Mouse (Mus musculus): ENCODE results near the gene Gba. TPM values are rescaled to one million over a fixed set of nuclear protein-coding genes. Genes with fewer than 3 reads are reported as not detected.
"Not testable (repeated sequence)": the region's sequence is repeated elsewhere in the genome, so short reads cannot be mapped to it uniquely, and the experiment has no call there.

Gene Gba
- polyA plus RNA-seq (2015; fragmentation: Nextera tagmentation; extraction: Ambion mirVana): 50.3 and 51.0 TPM in 2 replicates

- no peaks in the 10 kb centered on the region for H3K9me3 ChIP-seq
- 25% methylated on average over 13 of the region's 13 CpGs for WGBS
- peak within 1 kb of the TSS; percentile 65 for H3K27ac ChIP-seq
- H3K36me3 ChIP-seq (replicated peaks): peaks cover 22% of the 10 kb centered on the region
- H3K4me1 ChIP-seq: peaks cover 5% of the 10 kb centered on the region
- peak; percentile 89 for ATAC-seq (replicated peaks)
- no peaks in the 10 kb centered on the region for H3K27me3 ChIP-seq (replicated peaks)
- peak within 1 kb of the TSS; percentile 73 for H3K4me2 ChIP-seq
- peak within 1 kb of the TSS; percentile 50 for H3K4me3 ChIP-seq
- H3K9ac ChIP-seq: peak within 1 kb of the TSS; percentile 43
Measured at GRCm38 (mm10) chr3:89202253-89203141, at the start of gene Gba. Gene Gba (plus strand): TSS chr3:89202928.

DNA sequence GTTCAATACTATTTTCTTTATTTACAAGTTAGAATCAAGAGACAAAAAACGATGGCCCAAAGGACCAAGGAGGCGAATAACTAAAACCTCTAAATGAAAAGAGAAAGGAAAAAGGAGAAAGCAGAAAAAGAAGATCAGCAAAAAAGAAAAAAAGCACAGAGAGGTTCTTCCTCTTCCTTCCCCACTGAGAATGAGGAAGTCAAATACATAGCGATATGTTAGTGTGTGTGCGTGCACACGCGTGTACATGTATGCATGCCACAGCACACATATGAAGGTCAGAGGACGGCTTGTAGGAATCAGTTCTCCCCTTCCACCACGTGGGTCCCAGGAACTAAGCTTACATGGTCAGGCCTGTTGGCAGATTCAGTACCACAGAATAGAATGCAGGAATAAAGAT is 45.8 kb upstream of the Gba start:
- no peaks in the 10 kb centered on the region for H3K36me3 ChIP-seq (replicated peaks)
- ATAC-seq (replicated peaks): no peak
- H3K4me3 ChIP-seq: no peak overlapping the region
- H3K4me2 ChIP-seq: no peak overlapping the region
- H3K27ac ChIP-seq: no peak overlapping the region
- no peaks in the 10 kb centered on the region for H3K9me3 ChIP-seq
- H3K9ac ChIP-seq: no peak overlapping the region
- peaks cover 28% of the 10 kb centered on the region for H3K4me1 ChIP-seq
- WGBS: 90% methylated on average over 8 of the region's 8 CpGs
- no peaks in the 10 kb centered on the region for H3K27me3 ChIP-seq (replicated peaks)

DNA sequence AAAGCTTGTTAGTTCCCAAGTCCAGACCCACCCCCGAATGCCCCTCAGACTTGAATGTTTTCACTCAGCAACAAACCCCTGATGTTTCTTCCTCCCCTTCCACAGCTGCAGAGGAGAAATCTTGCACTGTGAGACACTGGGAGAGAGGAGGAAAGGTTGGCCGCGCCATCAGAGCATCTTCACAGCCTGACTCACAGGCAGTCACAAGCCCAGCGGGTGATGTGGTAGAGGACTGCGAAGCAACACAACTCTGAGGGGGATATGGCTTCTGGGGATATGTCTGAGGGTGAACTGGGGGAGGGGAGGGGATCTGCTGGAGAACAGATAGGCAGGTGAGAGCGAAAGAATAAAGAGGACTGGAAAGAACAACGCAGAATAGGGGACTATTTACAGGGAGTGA is 44.1 kb upstream of the Gba start:
- Histone ChIP-seq H3K4me2 (peak overlapping the region; percentile 89), H3K4me1 (peaks cover 28% of the 10 kb centered on the region), H3K27ac (peak overlapping the region; percentile 75; the same call in 1 of the 2 replicates), H3K9ac (peak overlapping the region; percentile 76), H3K36me3 (replicated peaks) (no peaks in the 10 kb centered on the region), H3K4me3 (peak overlapping the region; percentile 88), H3K9me3 (no peaks in the 10 kb centered on the region), H3K27me3 (replicated peaks) (no peaks in the 10 kb centered on the region)
- 17% methylated on average over 7 of the region's 7 CpGs for WGBS
- ATAC-seq (replicated peaks): no peak

DNA sequence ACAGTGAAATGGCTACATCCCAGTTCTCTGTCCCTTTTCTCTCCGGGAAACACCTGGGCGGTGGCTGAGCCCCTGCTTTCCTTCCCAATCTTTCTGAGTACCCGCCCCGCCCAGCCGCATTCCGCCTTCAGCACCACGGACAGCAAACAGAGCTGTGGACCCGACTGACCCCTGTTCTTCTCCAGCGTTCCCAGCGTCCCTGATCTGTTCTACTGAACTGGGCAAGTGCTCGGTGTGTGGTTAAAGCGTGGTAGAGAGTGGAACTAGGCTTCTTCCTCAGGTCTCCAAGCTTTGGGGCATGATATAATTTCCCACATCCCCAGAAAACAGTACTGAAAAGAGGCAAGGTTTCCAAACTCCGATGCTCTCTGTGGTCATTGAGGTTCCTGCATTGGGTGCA is 43.5 kb upstream of the Gba start:
- Histone ChIP-seq H3K4me1 (peaks cover 34% of the 10 kb centered on the region), H3K36me3 (replicated peaks) (no peaks in the 10 kb centered on the region), H3K9me3 (no peaks in the 10 kb centered on the region), H3K4me2 (peak overlapping the region; percentile 89), H3K9ac (peak overlapping the region; percentile 76), H3K4me3 (peak overlapping the region; percentile 88), H3K27me3 (replicated peaks) (no peaks in the 10 kb centered on the region), H3K27ac (peak overlapping the region; percentile 75)
- ATAC-seq (replicated peaks): peak; percentile 41; the same call in 1 of the 2 replicates
- WGBS: under 1% methylated on average over 13 of the region's 13 CpGs

GRCm38 (mm10) chr3:89159616-89160344 is 42.9 kb upstream of the Gba start, which contains the start of gene Hcn3:
Gene Hcn3 (minus strand): TSS chr3:89160196.
- no peaks in the 10 kb centered on the region for H3K36me3 ChIP-seq (replicated peaks)
- H3K27me3 ChIP-seq (replicated peaks): no peaks in the 10 kb centered on the region
- no peaks in the 10 kb centered on the region for H3K9me3 ChIP-seq
- peak; percentile 81 for ATAC-seq (replicated peaks)
- H3K9ac ChIP-seq: peak within 1 kb of the TSS; percentile 76
- H3K4me2 ChIP-seq: peak within 1 kb of the TSS; percentile 89
- peak within 1 kb of the TSS; percentile 88 for H3K4me3 ChIP-seq
- H3K4me1 ChIP-seq: peaks cover 34% of the 10 kb centered on the region
- WGBS: 0% methylated on average over 55 of the region's 66 CpGs
- H3K27ac ChIP-seq: peak within 1 kb of the TSS; percentile 75

DNA sequence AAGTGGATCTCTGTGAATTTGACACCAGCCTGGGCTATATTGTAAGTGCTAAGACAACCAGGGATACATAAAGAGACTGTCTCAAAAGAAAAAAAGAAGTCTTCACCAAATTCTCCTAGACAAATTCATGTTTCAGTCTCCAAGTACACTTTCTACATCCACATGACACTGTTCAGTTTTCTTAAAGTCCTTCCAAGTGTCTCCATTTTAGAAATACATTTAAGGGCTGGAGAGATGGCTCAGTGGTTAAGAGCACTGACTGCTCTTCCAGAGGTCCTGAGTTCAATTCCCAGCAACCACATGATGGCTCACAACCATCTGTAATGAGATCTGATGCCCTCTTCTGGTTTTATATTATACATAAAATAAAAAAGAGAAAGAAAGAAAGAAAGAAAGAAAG is 41.5 kb upstream of the Gba start:
- not testable (repeated sequence) for H3K4me2 ChIP-seq; H3K36me3 ChIP-seq (replicated peaks); H3K4me3 ChIP-seq; H3K9me3 ChIP-seq; H3K27me3 ChIP-seq (replicated peaks); H3K27ac ChIP-seq; H3K9ac ChIP-seq; ATAC-seq (replicated peaks)
- peaks cover 45% of the 10 kb centered on the region for H3K4me1 ChIP-seq

GRCm38 (mm10) chr3:89161786-89162185 is 40.9 kb upstream of the Gba start:
- H3K9ac ChIP-seq: no peak overlapping the region
- H3K27me3 ChIP-seq (replicated peaks): no peaks in the 10 kb centered on the region
- H3K27ac ChIP-seq: no peak overlapping the region
- H3K4me3 ChIP-seq: no peak overlapping the region
- no peaks in the 10 kb centered on the region for H3K9me3 ChIP-seq
- no peak for ATAC-seq (replicated peaks)
- H3K4me2 ChIP-seq: no peak overlapping the region
- peaks cover 48% of the 10 kb centered on the region for H3K4me1 ChIP-seq
- 82% methylated on average over 4 of the region's 4 CpGs for WGBS
- H3K36me3 ChIP-seq (replicated peaks): no peaks in the 10 kb centered on the region

DNA sequence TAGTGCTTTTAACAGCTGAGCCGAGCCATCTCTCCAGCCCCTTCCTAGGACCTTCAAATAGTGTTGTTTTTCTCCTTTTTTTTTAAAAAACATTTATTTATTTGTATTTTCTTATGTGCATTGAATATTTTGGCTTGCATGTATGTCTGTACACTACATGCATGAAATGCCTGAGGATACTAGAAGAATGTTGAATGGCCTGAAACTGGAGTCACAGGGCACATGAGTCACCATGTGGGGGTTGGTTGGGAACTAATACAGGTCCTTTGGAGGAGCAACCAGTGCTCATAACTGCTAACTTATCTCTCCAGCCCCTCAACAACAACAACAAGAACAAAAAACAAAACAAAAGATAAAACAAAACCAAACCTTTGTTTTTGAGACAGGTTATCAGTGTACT is 39.6 kb upstream of the Gba start:
- 83% methylated on average over 1 of the region's 1 CpGs for WGBS
- Histone ChIP-seq H3K9me3 (no peaks in the 10 kb centered on the region), H3K36me3 (replicated peaks) (no peaks in the 10 kb centered on the region), H3K4me1 (peaks cover 37% of the 10 kb centered on the region), H3K27ac (no peak overlapping the region), H3K9ac (no peak overlapping the region), H3K4me2 (no peak overlapping the region), H3K4me3 (no peak overlapping the region), H3K27me3 (replicated peaks) (no peaks in the 10 kb centered on the region)
- ATAC-seq (replicated peaks): no peak

GRCm38 (mm10) chr3:89163643-89164245 is 39.0 kb upstream of the Gba start:
- peak overlapping the region; percentile 59 for H3K4me3 ChIP-seq
- peak overlapping the region; percentile 59 for H3K9ac ChIP-seq
- 71% methylated on average over 5 of the region's 5 CpGs for WGBS

DNA sequence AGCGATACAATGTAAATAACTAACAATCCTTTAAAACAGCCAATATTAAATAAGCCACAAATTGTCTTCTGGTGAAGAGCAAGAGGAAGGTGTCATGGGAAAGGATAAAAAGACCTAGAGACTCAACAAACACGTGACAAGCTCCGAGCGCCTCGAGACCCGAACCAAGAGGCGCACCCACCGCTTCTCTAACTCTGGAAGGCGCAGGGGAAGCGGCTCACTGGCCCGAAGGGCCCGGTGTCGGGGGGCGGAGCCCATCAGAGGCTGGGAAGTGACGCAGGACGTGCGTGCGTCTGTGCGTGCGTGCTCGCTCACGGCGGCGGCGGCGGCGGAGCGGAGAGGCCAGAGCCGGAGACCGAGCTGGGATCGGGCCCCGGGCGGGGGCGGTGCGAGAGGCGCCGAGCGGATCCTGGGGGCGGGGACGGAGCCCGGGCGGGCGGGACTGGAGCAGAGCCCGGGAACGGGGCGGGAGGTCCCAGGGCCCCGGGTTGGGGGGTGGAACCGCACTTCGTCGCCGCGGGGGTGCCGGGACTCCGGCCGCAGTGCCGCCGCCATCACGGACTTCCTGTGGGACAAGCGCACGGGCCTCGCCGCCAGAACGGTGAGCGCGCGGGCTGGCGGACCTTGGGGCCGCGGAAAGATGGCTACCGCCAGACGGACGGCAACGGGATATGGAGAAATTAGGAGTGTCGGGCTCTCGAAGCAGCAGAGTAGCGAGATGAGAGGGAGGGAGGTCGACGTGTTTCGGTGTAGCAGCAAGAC is 38.0 kb upstream of the Gba start, which contains the start of gene Clk2:
Gene Clk2 (plus strand): TSS at position 290 of the 762 bp plus-strand sequence.
- ATAC-seq (replicated peaks): peak; percentile 96

More at GRCm38 (mm10) chr3:89163643-89164245, 39.0 kb upstream of the Gba start:
- Histone ChIP-seq H3K36me3 (replicated peaks) (peaks cover 3% of the 10 kb centered on the region; the same call in 1 of the 2 replicates), H3K9me3 (no peaks in the 10 kb centered on the region), H3K4me2 (peak overlapping the region; percentile 61), H3K27me3 (replicated peaks) (no peaks in the 10 kb centered on the region), H3K4me1 (peaks cover 31% of the 10 kb centered on the region), H3K27ac (peak overlapping the region; percentile 85)
- no peak for ATAC-seq (replicated peaks)

DNA sequence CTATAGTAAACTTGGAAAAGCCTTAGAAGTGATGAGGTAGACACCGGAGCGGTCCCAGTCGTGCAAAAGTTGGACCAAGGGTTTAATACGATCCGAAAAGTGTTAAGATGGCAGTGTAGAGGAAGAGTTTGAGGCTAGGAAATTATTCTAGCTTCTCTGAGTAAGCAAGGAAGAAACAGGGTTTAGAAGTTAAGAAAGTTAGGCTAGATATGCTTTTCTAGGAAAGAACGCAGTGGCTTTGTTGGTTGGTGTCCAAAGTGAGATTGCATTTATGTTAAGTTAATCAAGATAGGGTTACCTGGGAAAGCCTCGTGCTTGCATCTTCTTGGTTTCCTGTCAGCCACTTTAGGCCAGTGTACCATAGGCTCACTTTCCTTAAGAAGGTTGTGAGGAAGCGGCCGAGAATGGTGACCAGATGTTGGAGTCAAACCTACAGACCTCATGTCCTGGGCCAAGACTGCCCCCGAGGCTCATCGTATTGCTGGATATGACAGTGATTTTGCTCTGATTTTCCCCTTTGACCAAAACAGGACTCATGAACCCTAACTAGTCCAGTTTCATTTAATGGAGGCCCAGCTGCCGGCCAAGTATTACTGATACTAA is 37.4 kb upstream of the Gba start:
- Histone ChIP-seq H3K9ac (peak overlapping the region; percentile 59), H3K4me2 (peak overlapping the region; percentile 61), H3K27me3 (replicated peaks) (no peaks in the 10 kb centered on the region), H3K9me3 (no peaks in the 10 kb centered on the region), H3K4me3 (peak overlapping the region; percentile 59), H3K27ac (peak overlapping the region; percentile 85), H3K36me3 (replicated peaks) (peaks cover 16% of the 10 kb centered on the region; the same call in 1 of the 2 replicates), H3K4me1 (peaks cover 23% of the 10 kb centered on the region)
- ATAC-seq (replicated peaks): no peak
- 28% methylated on average over 12 of the region's 12 CpGs for WGBS

More for the DNA sequence above, 38.0 kb upstream of the Gba start, which contains the start of gene Clk2:
- peak within 1 kb of the TSS; percentile 61 for H3K4me2 ChIP-seq
- H3K4me3 ChIP-seq: peak within 1 kb of the TSS; percentile 59
- peaks cover 24% of the 10 kb centered on the region for H3K4me1 ChIP-seq
- H3K36me3 ChIP-seq (replicated peaks): peaks cover 10% of the 10 kb centered on the region; the same call in 1 of the 2 replicates
- H3K9me3 ChIP-seq: no peaks in the 10 kb centered on the region
- WGBS: under 1% methylated on average over 63 of the region's 79 CpGs
- peak within 1 kb of the TSS; percentile 85 for H3K27ac ChIP-seq
- H3K27me3 ChIP-seq (replicated peaks): no peaks in the 10 kb centered on the region
- H3K9ac ChIP-seq: peak within 1 kb of the TSS; percentile 59

All from midbrain, embryonic 15.5 days (tissue).